Mouse (Mus musculus) pancreas, adult 10 weeks (tissue): ENCODE results near the gene Cacng5. TPM values are rescaled to one million over a fixed set of nuclear protein-coding genes. Genes with fewer than 3 reads are reported as not detected.

Experiments
- polyA plus RNA-seq: library from polyadenylated mRNA; stranded (reverse); fragments of 350-450 nt; fragmentation: Illumina TruSeq; extraction: RNeasy Lipid Tissue Mini Kit (QIAGEN cat#74804); gene quantifications from one replicate; pipeline ENCODE4 v1.2.3, GENCODE M21; 2015; ENCODE audit warnings: low read depth, low replicate concordance; ENCODE audit not compliant: insufficient read depth

Gene Cacng5
- not detected for polyA plus RNA-seq

GRCm38 (mm10) chr11:107914634-107915226, at the start of gene Cacng5:
Gene Cacng5 (minus strand): TSS chr11:107915055.

Other genes starting within 250 kb of the Cacng5 start
- gene Cacng1, start 198.5 kb downstream of the Cacng5 start, polyA plus RNA-seq, result not detected
- gene Cacng4, start 120.5 kb downstream of the Cacng5 start, polyA plus RNA-seq, result not detected